Mouse (Mus musculus): Measurements from ENCODE around the gene Ctnnd2.

DNA sequence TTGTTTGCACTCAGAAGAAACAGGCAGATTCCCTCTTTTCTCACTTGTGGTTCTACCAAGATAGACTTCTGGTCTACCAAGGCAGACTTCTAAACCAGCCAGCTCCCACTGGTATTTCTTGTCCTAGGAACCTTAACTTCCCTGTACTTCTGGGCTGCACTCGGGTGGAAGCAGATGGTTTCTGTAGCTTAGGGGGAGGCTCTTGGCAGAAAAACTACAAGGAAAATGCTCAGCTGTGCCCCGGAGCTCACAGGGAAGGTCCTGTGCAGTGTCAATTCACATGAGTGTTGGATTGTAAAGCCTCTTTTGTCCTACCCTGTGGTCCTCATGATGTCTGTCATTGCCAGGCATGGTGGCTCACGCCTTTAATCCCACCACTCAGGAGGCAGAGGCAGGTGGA lies 546.4 kb downstream of the Ctnnd2 start:
- no peak for TF ChIP-seq GATA1 (IDR thresholded peaks at IDR 0.05; ENCODE audit: borderline replicate concordance, low read length)
- no peak for TF ChIP-seq FLI1 (IDR thresholded peaks at IDR 0.05; ENCODE audit: low read length)
